Mouse (Mus musculus) granulocyte monocyte progenitor cell, adult 5-6 weeks (primary cell): ENCODE data around the gene Cct2. TPM values are rescaled to one million over a fixed set of nuclear protein-coding genes. Genes with fewer than 3 reads are reported as not detected.

Experiments
- ATAC-seq: replicated peaks from 2 replicates; pipeline ENCODE4 v1.8.0; 2016; ENCODE audit warnings: mild to moderate bottlenecking, moderate TSS enrichment, inconsistent platforms; ENCODE audit not compliant: poor library complexity, severe bottlenecking
- total RNA-seq, 2 experiments: library from RNA; stranded (forward) in 1 of 2; stranded (reverse) in 1 of 2; fragments of 200-712, 200-1000 nt in 1 of 2; fragments of >200 nt in 1 of 2; fragmentation: Nextera tagmentation in 1 of 2; gene quantifications; 2 replicates each; pipeline ENCODE4 v1.2.3; 2014 to 2017

The Cct2 gene
- total RNA-seq, 2 experiments from 2014 or later = 387 to 517 TPM

- ATAC-seq = no peak
Observed at GRCm38 (mm10) chr10:117005707-117006464, 57.7 kb downstream of the Cct2 start.

- no peak for ATAC-seq
Observed at GRCm38 (mm10) chr10:117004695-117005094, 58.9 kb downstream of the Cct2 start.

Other genes starting within 250 kb of the Cct2 start
- not detected in 2 replicates for gene Myrfl, start 166.9 kb downstream of the Cct2 start, total RNA-seq (2014; fragmentation: Nextera tagmentation)
- not detected in 2 replicates for gene Myrfl, start 166.9 kb downstream of the Cct2 start, total RNA-seq (2017)
- 12.0 and 26.3 TPM in 2 replicates for gene Rab3ip, start 113.0 kb downstream of the Cct2 start, total RNA-seq (2014; fragmentation: Nextera tagmentation)
- 17.9 and 19.2 TPM in 2 replicates for gene Rab3ip, start 113.0 kb downstream of the Cct2 start, total RNA-seq (2017)
- gene Gm10271, start 91.2 kb downstream of the Cct2 start, total RNA-seq (2014; fragmentation: Nextera tagmentation) = not detected in 2 replicates
- not detected in 2 replicates for gene Gm10271, start 91.2 kb downstream of the Cct2 start, total RNA-seq (2017)
- gene Best3, start 77.5 kb downstream of the Cct2 start, total RNA-seq (2014; fragmentation: Nextera tagmentation) = not detected in 2 replicates
- not detected in 2 replicates for gene Best3, start 77.5 kb downstream of the Cct2 start, total RNA-seq (2017)
- not detected in 2 replicates for gene Lrrc10, start 18.5 kb downstream of the Cct2 start, total RNA-seq (2014; fragmentation: Nextera tagmentation)
- not detected in 2 replicates for gene Lrrc10, start 18.5 kb downstream of the Cct2 start, total RNA-seq (2017)
- gene Frs2, start 84.7 kb upstream of the Cct2 start, total RNA-seq (2014; fragmentation: Nextera tagmentation) = 32.6 and 36.4 TPM in 2 replicates
- 12.1 and 12.9 TPM in 2 replicates for gene Frs2, start 84.7 kb upstream of the Cct2 start, total RNA-seq (2017)
- 54.8 and 84.5 TPM in 2 replicates for gene Yeats4, start 160.7 kb upstream of the Cct2 start, total RNA-seq (2014; fragmentation: Nextera tagmentation)
- 94.3 and 101 TPM in 2 replicates for gene Yeats4, start 160.7 kb upstream of the Cct2 start, total RNA-seq (2017)
- gene 9530003J23Rik, start 174.9 kb upstream of the Cct2 start, total RNA-seq (2014; fragmentation: Nextera tagmentation) = not detected in 2 replicates
- gene 9530003J23Rik, start 174.9 kb upstream of the Cct2 start, total RNA-seq (2017) = not detected in 2 replicates
- 190 and 288 TPM in 2 replicates for gene Lyz2, start 218.5 kb upstream of the Cct2 start, total RNA-seq (2014; fragmentation: Nextera tagmentation)
- gene Lyz2, start 218.5 kb upstream of the Cct2 start, total RNA-seq (2017) = 714 and 744 TPM in 2 replicates
- not detected in 2 replicates for gene Lyz1, start 229.1 kb upstream of the Cct2 start, total RNA-seq (2014; fragmentation: Nextera tagmentation)
- 0.22 and 0.41 TPM in 2 replicates for gene Lyz1, start 229.1 kb upstream of the Cct2 start, total RNA-seq (2017)